Mouse (Mus musculus): ENCODE results near the gene Cngb1. TPM values are rescaled to one million over a fixed set of nuclear protein-coding genes. Genes with fewer than 3 reads are reported as not detected.

The Cngb1 gene
- total RNA-seq, 2 experiments from 2014 or later: 0.75 to 0.86 TPM

GRCm38 (mm10) chr8:95209924-95210323 is 96.5 kb downstream of the Cngb1 start:
- no peak for DNase-seq (ENCODE audit: low spot score)
- intact Hi-C loops (cut with DNase I): no loop called here

GRCm38 (mm10) chr8:95205946-95206345 is 100.4 kb downstream of the Cngb1 start:
- no peak for DNase-seq (ENCODE audit: low spot score)
- intact Hi-C loops (cut with DNase I): loop anchor here (2.0 kb wide), 1 partner anchor 263 kb away; no protein-coding TSS in a partner anchor

GRCm38 (mm10) chr8:95204039-95204380 is 102.4 kb downstream of the Cngb1 start:
- peak; percentile 43 for DNase-seq (ENCODE audit: low spot score)
- intact Hi-C loops (cut with DNase I): loop anchor here (1.0 to 2.0 kb wide), 2 partner anchors 105 to 261 kb away; no protein-coding TSS in a partner anchor

GRCm38 (mm10) chr8:95203326-95204038 is 102.9 kb downstream of the Cngb1 start:
- intact Hi-C loops (cut with DNase I): loop anchor here (1.0 to 2.0 kb wide), 2 partner anchors 104 to 261 kb away; no protein-coding TSS in a partner anchor
- DNase-seq (ENCODE audit: low spot score): no peak

- intact Hi-C loops (cut with DNase I): no loop called here
- no peak for DNase-seq (ENCODE audit: low spot score)
Observed at GRCm38 (mm10) chr8:95202649-95203275, 103.6 kb downstream of the Cngb1 start, which contains the start of gene Kifc3. TSS of gene Kifc3 (minus strand) at chr8:95202812.

- intact Hi-C loops (cut with DNase I): no loop called here
- DNase-seq (ENCODE audit: low spot score): no peak
Observed at GRCm38 (mm10) chr8:95202056-95202570, 104.3 kb downstream of the Cngb1 start.

GRCm38 (mm10) chr8:95201491-95201890 is 104.9 kb downstream of the Cngb1 start:
- no peak for DNase-seq (ENCODE audit: low spot score)
- intact Hi-C loops (cut with DNase I): no loop called here

- no peak for DNase-seq (ENCODE audit: low spot score)
- intact Hi-C loops (cut with DNase I): no loop called here
Observed at GRCm38 (mm10) chr8:95200001-95200405, 106.4 kb downstream of the Cngb1 start.

GRCm38 (mm10) chr8:95195728-95196127 is 110.7 kb downstream of the Cngb1 start:
- DNase-seq (ENCODE audit: low spot score): no peak
- intact Hi-C loops (cut with DNase I): no loop called here

GRCm38 (mm10) chr8:95191497-95192175 is 114.7 kb downstream of the Cngb1 start:
- no peak for DNase-seq (ENCODE audit: low spot score)
- intact Hi-C loops (cut with DNase I): no loop called here

Other genes with a start within 250 kb of the Cngb1 start
- gene Katnb1, start 225.4 kb downstream of the Cngb1 start, total RNA-seq (2021): 1 to 10 TPM; 5.5 to 6.8 TPM
- gene Kifc3, start 103.8 kb downstream of the Cngb1 start, total RNA-seq (2021): 10 to 100 TPM; 67.1 to 72.4 TPM
- not detected for gene Tepp, start 4.0 kb upstream of the Cngb1 start, total RNA-seq (2021)
- 1 to 10 TPM; 8.5 to 9.9 TPM for gene Zfp319, start 25.4 kb upstream of the Cngb1 start, total RNA-seq (2021)
- 10 to 100 TPM; 14.2 to 16.6 TPM for gene Usb1, start 25.7 kb upstream of the Cngb1 start, total RNA-seq (2021)
- 10 to 100 TPM; 72.4 to 72.5 TPM for gene Mmp15, start 45.7 kb upstream of the Cngb1 start, total RNA-seq (2021)
- gene Cfap20, start 128.3 kb upstream of the Cngb1 start, total RNA-seq (2021): 10 to 100 TPM; 27.1 to 28.7 TPM
- 10 to 100 TPM; 26.0 to 27.3 TPM for gene Csnk2a2, start 183.5 kb upstream of the Cngb1 start, total RNA-seq (2021)
- not detected for gene Ccdc113, start 227.5 kb upstream of the Cngb1 start, total RNA-seq (2021)